Mouse (Mus musculus): Measurements from ENCODE around the gene Slc22a14. TPM values are rescaled to one million over a fixed set of nuclear protein-coding genes. Genes with fewer than 3 reads are reported as not detected.

Slc22a14 gene
- polyA plus RNA-seq, 1 experiment from 2014 or later = not detected

- H3K4me3 ChIP-seq (ENCODE audit: low read depth, low read length) = peak within 1 kb of the TSS; percentile 38
- H3K27me3 ChIP-seq (ENCODE audit: control insufficient read depth, insufficient read depth, low read length) = no peaks in the 10 kb centered on the region
- no peak within 1 kb of the TSS for H3K27ac ChIP-seq (replicated peaks)
- H3K4me1 ChIP-seq (replicated peaks; ENCODE audit: control insufficient read depth, insufficient read depth) = no peaks in the 10 kb centered on the region
- H3K4me2 ChIP-seq (replicated peaks; ENCODE audit: low read depth) = peak within 1 kb of the TSS; percentile 54
- H3K9ac ChIP-seq (ENCODE audit: low read length) = 0 out of 2 replicates have a peak within 1 kb of the TSS, but pooled peaks have one; percentile 18
- no peaks in the 10 kb centered on the region for H3K9me3 ChIP-seq (ENCODE audit: control insufficient read depth, low read length)
- under 1% methylated on average over 63 of the region's 65 CpGs for WGBS
- no peak for TF ChIP-seq EP300 (optimal IDR thresholded peaks at IDR 0.05)
- TF ChIP-seq CTCF (IDR thresholded peaks at IDR 0.05; ENCODE audit: low read depth) = peak; percentile 82
- no peaks in the 10 kb centered on the region for H3K36me3 ChIP-seq (ENCODE audit: control insufficient read depth, insufficient read depth, low read length)
- ATAC-seq (ENCODE audit: low FRiP score, low TSS enrichment) (peak; percentile 74), DNase-seq (ENCODE audit: low spot score) (peak; percentile 88)
Measured at GRCm38 (mm10) chr9:119156278-119157201, 208.8 kb downstream of the Slc22a14 start, which contains the start of gene Acaa1b. TSS of gene Acaa1b (minus strand) at chr9:119157093.

GRCm38 (mm10) chr9:119155826-119156225, 209.5 kb downstream of the Slc22a14 start:
- H3K4me1 ChIP-seq (replicated peaks; ENCODE audit: control insufficient read depth, insufficient read depth) = no peaks in the 10 kb centered on the region
- H3K27me3 ChIP-seq (ENCODE audit: control insufficient read depth, insufficient read depth, low read length) = no peaks in the 10 kb centered on the region
- no peak for TF ChIP-seq CTCF (IDR thresholded peaks at IDR 0.05; ENCODE audit: low read depth)
- no peak for TF ChIP-seq EP300 (optimal IDR thresholded peaks at IDR 0.05)
- DNase-seq (ENCODE audit: low spot score) = no peak
- H3K9me3 ChIP-seq (ENCODE audit: control insufficient read depth, low read length) = no peaks in the 10 kb centered on the region
- no peak overlapping the region for H3K9ac ChIP-seq (ENCODE audit: low read length)
- no peak for ATAC-seq (ENCODE audit: low FRiP score, low TSS enrichment)
- no peak overlapping the region for H3K4me3 ChIP-seq (ENCODE audit: low read depth, low read length)
- no peak overlapping the region for H3K27ac ChIP-seq (replicated peaks)
- no peaks in the 10 kb centered on the region for H3K36me3 ChIP-seq (ENCODE audit: control insufficient read depth, insufficient read depth, low read length)
- no peak overlapping the region for H3K4me2 ChIP-seq (replicated peaks; ENCODE audit: low read depth)
- 49% methylated on average over 7 of the region's 7 CpGs for WGBS

- Histone ChIP-seq H3K9ac (ENCODE audit: low read length) (no peak overlapping the region), H3K4me3 (ENCODE audit: low read depth, low read length) (no peak overlapping the region), H3K4me2 (replicated peaks; ENCODE audit: low read depth) (no peak overlapping the region), H3K4me1 (replicated peaks; ENCODE audit: control insufficient read depth, insufficient read depth) (no peaks in the 10 kb centered on the region), H3K36me3 (ENCODE audit: control insufficient read depth, insufficient read depth, low read length) (no peaks in the 10 kb centered on the region), H3K27me3 (ENCODE audit: control insufficient read depth, insufficient read depth, low read length) (no peaks in the 10 kb centered on the region), H3K9me3 (ENCODE audit: control insufficient read depth, low read length) (no peaks in the 10 kb centered on the region), H3K27ac (replicated peaks) (no peak overlapping the region)
- 70% methylated on average over 8 of the region's 8 CpGs for WGBS
- DNase-seq (ENCODE audit: low spot score) = no peak
- ATAC-seq (ENCODE audit: low FRiP score, low TSS enrichment) = no peak
- TF ChIP-seq CTCF (IDR thresholded peaks at IDR 0.05; ENCODE audit: low read depth) = no peak
- no peak for TF ChIP-seq EP300 (optimal IDR thresholded peaks at IDR 0.05)
Measured at GRCm38 (mm10) chr9:119155416-119155815, 209.9 kb downstream of the Slc22a14 start.

- Histone ChIP-seq H3K9me3 (ENCODE audit: control insufficient read depth, low read length) (no peaks in the 10 kb centered on the region), H3K4me3 (ENCODE audit: low read depth, low read length) (no peak overlapping the region), H3K27me3 (ENCODE audit: control insufficient read depth, insufficient read depth, low read length) (no peaks in the 10 kb centered on the region), H3K4me2 (replicated peaks; ENCODE audit: low read depth) (no peak overlapping the region), H3K27ac (replicated peaks) (no peak overlapping the region), H3K9ac (ENCODE audit: low read length) (no peak overlapping the region), H3K4me1 (replicated peaks; ENCODE audit: control insufficient read depth, insufficient read depth) (no peaks in the 10 kb centered on the region), H3K36me3 (ENCODE audit: control insufficient read depth, insufficient read depth, low read length) (no peaks in the 10 kb centered on the region)
- WGBS = 56% methylated on average over 2 of the region's 2 CpGs
- no peak for TF ChIP-seq EP300 (optimal IDR thresholded peaks at IDR 0.05)
- TF ChIP-seq CTCF (IDR thresholded peaks at IDR 0.05; ENCODE audit: low read depth) = no peak
- DNase-seq (ENCODE audit: low spot score) (no peak), ATAC-seq (ENCODE audit: low FRiP score, low TSS enrichment) (no peak)
Measured at GRCm38 (mm10) chr9:119151751-119152150, 213.6 kb downstream of the Slc22a14 start.

- Histone ChIP-seq H3K4me1 (replicated peaks; ENCODE audit: control insufficient read depth, insufficient read depth) (no peaks in the 10 kb centered on the region), H3K9me3 (ENCODE audit: control insufficient read depth, low read length) (no peaks in the 10 kb centered on the region), H3K4me3 (ENCODE audit: low read depth, low read length) (no peak overlapping the region), H3K27ac (replicated peaks) (no peak overlapping the region), H3K27me3 (ENCODE audit: control insufficient read depth, insufficient read depth, low read length) (no peaks in the 10 kb centered on the region), H3K36me3 (ENCODE audit: control insufficient read depth, insufficient read depth, low read length) (no peaks in the 10 kb centered on the region), H3K4me2 (replicated peaks; ENCODE audit: low read depth) (no peak overlapping the region), H3K9ac (ENCODE audit: low read length) (no peak overlapping the region)
- peak; percentile 73 for DNase-seq (ENCODE audit: low spot score)
- no peak for TF ChIP-seq CTCF (IDR thresholded peaks at IDR 0.05; ENCODE audit: low read depth)
- no peak for TF ChIP-seq EP300 (optimal IDR thresholded peaks at IDR 0.05)
- ATAC-seq (ENCODE audit: low FRiP score, low TSS enrichment) = no peak
- WGBS = 16% methylated on average over 5 of the region's 5 CpGs
Measured at GRCm38 (mm10) chr9:119149601-119150000, 215.8 kb downstream of the Slc22a14 start.
